Mouse (Mus musculus) liver, embryonic 14.5 days (tissue): ENCODE results near the gene Fn3k. TPM values are rescaled to one million over a fixed set of nuclear protein-coding genes. Genes with fewer than 3 reads are reported as not detected.

Experiments used
- ATAC-seq: fragments of 200-750 bp; cut with Nextera tagmentation; 2 replicates; pipeline ENCODE4 v1.8.0; 2017; ENCODE audit warnings: moderate number of reproducible peaks, mild to moderate bottlenecking, moderate library complexity; ENCODE audit not compliant: insufficient read depth
- DNase-seq, 3 experiments: peaks; one replicate each; pipeline ENCODE4 v3.0.0-alpha.2; 2012 to 2013; ENCODE audit warnings: low read depth in 3 of 3, low spot score in 3 of 3
- H3K27ac ChIP-seq: fragments of 300-500 bp; sonication (generic); 2 replicates; pipeline ENCODE4 v1.5.1; 2014; ENCODE audit warnings: moderate library complexity, mild to moderate bottlenecking, control low read depth, inconsistent platforms
- H3K27me3 ChIP-seq: fragments of 300-500 bp; sonication (generic); 2 replicates; pipeline ENCODE4 v1.6.1; 2014; ENCODE audit warnings: mild to moderate bottlenecking, low read length, moderate library complexity; ENCODE audit not compliant: control insufficient read depth, insufficient read depth
- H3K36me3 ChIP-seq: fragments of 300-500 bp; sonication (generic); replicated peaks from 2 replicates; pipeline ENCODE4 v1.6.1; 2014; ENCODE audit warnings: low read depth; ENCODE audit not compliant: control insufficient read depth, insufficient read depth
- H3K4me1 ChIP-seq, 2 experiments: fragments of 200-500 bp in 1 of 2; fragments of 300-500 bp in 1 of 2; sonication (generic) in 1 of 2; replicated peaks; 2 replicates each; pipeline ENCODE4 v1.6.1; 2012 to 2014; ENCODE audit warnings: antibody characterized with exemption in 1 of 2, inconsistent platforms in 1 of 2, low read length in 1 of 2; ENCODE audit not compliant: control insufficient read depth in 2 of 2, insufficient read depth in 2 of 2
- H3K4me2 ChIP-seq: fragments of 300-500 bp; sonication (generic); 2 replicates; pipeline ENCODE4 v1.6.1; 2014; ENCODE audit warnings: low read depth, mild to moderate bottlenecking, control low read depth, moderate library complexity
- H3K4me3 ChIP-seq, 2 experiments: fragments of 200-500 bp in 1 of 2; fragments of 300-500 bp in 1 of 2; sonication (generic) in 1 of 2; 2 replicates each; pipeline ENCODE4 v1.5.1; 2012 to 2014; ENCODE audit warnings: low read depth in 2 of 2, low read length in 2 of 2, mild to moderate bottlenecking in 2 of 2, control low read depth in 1 of 2, inconsistent platforms in 1 of 2, moderate library complexity in 1 of 2; ENCODE audit not compliant: insufficient read depth in 1 of 2
- H3K9ac ChIP-seq: fragments of 300-500 bp; sonication (generic); replicated peaks from 2 replicates; pipeline ENCODE4 v1.6.1; 2014; ENCODE audit warnings: mild to moderate bottlenecking, control low read depth, moderate library complexity
- H3K9me3 ChIP-seq: fragments of 300-500 bp; sonication (generic); 2 replicates; pipeline ENCODE4 v1.6.1; 2016; ENCODE audit warnings: low read length, mixed read lengths; ENCODE audit not compliant: control insufficient read depth
- CTCF ChIP-seq: IDR thresholded peaks from 2 replicates; pipeline ENCODE4 v1.5.1; 2016; ENCODE audit warnings: antibody characterized with exemption, low read depth, control low read depth
- EP300 ChIP-seq: IDR thresholded peaks from 2 replicates; pipeline ENCODE4 v1.6.1; 2016; ENCODE audit warnings: antibody characterized with exemption, low read depth
- WGBS: fragments of 180-500 bp; shearing (Covaris S2); extraction: QIAGEN DNeasy Blood & Tissue Kit; methylation state at CpG from one replicate; pipeline ENCODE4 v1.1.7; 2014; ENCODE audit not compliant: insufficient replicate concordance; 5-methylcytosine and 5-hydroxymethylcytosine counted together
- polyA plus RNA-seq, 2 experiments: library from polyadenylated mRNA; depleted of rRNA in 1 of 2; stranded (reverse) in 1 of 2; unstranded in 1 of 2; fragments of >200 nt; fragmentation: Nextera tagmentation in 1 of 2; extraction: Ambion mirVana in 1 of 2; gene quantifications; 2 replicates each; pipeline versions ENCODE4 v1.2.1 to v1.2.3; 2012 to 2014

The Fn3k gene
- polyA plus RNA-seq, 2 experiments = 39.9 to 51.4 TPM

DNA sequence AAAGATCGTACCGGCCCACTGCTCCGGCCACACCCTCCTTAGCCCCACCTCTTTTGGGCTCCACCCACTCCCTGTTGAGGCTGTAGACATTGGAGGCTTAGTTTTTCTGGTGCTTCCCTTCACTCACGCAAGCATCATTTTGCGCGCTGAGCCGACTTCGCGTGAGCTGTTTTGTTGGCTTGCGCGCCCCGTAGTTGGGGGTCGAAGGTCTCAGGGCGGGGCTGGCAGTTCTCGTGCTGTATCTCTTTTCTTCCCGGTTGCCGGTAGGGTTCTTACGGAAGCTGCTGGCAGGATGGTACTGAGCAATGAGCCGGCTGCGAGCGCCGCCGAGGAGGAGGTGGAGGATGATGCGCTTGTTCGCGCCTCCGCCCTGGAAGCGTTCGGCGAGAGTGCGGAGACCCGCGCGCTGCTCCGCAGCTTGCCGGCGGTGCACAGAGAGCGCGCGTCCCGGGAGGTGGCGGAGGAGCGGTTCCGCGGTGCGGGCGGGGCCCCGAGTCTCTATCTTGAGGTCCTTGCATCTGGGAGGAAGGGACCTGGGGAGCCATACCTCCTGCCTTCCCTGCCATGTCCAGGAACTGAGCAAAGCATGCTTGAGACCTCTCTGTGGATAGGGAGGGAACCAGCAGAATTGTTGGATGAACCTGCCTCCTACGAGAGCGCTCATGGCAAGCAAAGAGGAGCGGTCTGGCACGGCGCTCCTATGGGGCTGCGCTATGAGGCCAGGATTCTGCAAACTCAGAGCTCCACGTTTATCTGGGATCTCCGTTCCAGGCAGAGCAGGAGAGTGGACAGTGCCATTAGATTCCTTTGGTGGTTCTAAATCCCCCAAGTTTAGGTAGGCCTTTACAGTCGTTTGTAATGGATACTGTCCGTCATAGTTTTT is 17.3 kb downstream of the Fn3k start, which contains the start of gene Tbcd:
Tbcd (plus strand) TSS at position 197 of the 883 bp plus-strand sequence.
- Histone ChIP-seq H3K27ac (peak within 1 kb of the TSS; percentile 79), H3K4me1 (peaks cover 16 to 18% of the 10 kb centered on the region in 2 experiments), H3K9ac (peak within 1 kb of the TSS; percentile 73), H3K4me3 (peak within 1 kb of the TSS; percentile 75 to 76), H3K4me2 (peak within 1 kb of the TSS; percentile 84), H3K36me3 (peaks cover 25% of the 10 kb centered on the region), H3K9me3 (no peaks in the 10 kb centered on the region), H3K27me3 (no peaks in the 10 kb centered on the region; the same call in 1 of the 2 replicates)
- TF ChIP-seq CTCF (no peak; the same call in 1 of the 2 replicates), EP300 (no peak)
- peak; percentile 85 to 92 (median 89) for DNase-seq
- under 1% methylated on average over 58 of the region's 58 CpGs for WGBS
- peak; percentile 93 for ATAC-seq

DNA sequence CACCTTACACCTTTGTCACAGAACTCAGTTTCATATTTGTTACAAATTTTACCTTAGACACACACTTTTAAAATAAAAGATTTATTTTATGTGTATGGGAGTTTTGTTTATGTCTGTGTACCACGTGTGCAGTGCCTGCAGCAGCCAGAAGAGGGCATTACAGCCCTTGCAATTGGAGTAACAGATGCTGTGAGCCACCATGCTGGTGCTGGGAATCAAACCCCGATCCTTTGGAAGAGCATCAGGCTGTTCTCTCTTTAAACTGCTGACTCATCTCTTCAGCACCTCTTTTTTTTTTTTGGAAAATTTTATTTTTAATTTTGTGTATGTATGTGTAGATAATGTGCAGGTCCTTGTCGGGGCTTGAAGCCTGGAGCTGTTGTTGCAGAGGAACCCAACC is 23.2 kb downstream of the Fn3k start:
- ATAC-seq (no peak), DNase-seq (no peak)
- no peak overlapping the region for H3K9ac ChIP-seq
- H3K4me3 ChIP-seq = no peak overlapping the region
- TF ChIP-seq EP300 (no peak), CTCF (peak; percentile 65)
- peaks cover 43% of the 10 kb centered on the region for H3K36me3 ChIP-seq
- no peaks in the 10 kb centered on the region for H3K27me3 ChIP-seq
- no peak overlapping the region for H3K4me2 ChIP-seq
- H3K9me3 ChIP-seq = no peaks in the 10 kb centered on the region; the same call in 1 of the 2 replicates
- H3K4me1 ChIP-seq = peaks cover 5 to 6% of the 10 kb centered on the region in 2 experiments
- H3K27ac ChIP-seq = no peak overlapping the region
- 83% methylated on average over 3 of the region's 3 CpGs for WGBS

DNA sequence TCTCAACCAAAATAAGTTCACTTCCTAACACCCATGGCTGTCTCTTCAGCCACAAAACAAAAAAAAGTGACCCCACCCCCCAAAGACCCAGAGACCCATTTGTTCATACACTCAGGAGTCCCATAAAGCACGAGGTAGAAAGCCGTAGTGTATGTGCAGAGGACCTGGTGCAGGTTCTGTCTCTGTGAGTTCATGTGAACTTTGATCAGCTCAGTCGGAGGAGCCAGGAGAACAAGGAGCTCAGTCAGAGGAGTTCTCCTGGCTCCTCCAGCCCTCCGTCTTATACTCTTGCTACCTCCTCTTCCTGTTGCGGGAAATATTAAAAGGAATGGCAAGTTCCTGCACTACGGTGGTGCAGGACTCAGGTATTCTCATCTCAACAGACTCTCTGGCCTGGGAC is 32.7 kb downstream of the Fn3k start:
- H3K36me3 ChIP-seq = peaks cover 15% of the 10 kb centered on the region
- whole genome bisulfite sequencing = 84% methylated on average over 6 of the region's 6 CpGs
- ATAC-seq = no peak
- no peaks in the 10 kb centered on the region for H3K27me3 ChIP-seq
- no peak overlapping the region for H3K27ac ChIP-seq
- no peak overlapping the region for H3K4me2 ChIP-seq
- no peak overlapping the region for H3K9ac ChIP-seq
- no peak overlapping the region for H3K4me3 ChIP-seq
- TF ChIP-seq CTCF (no peak), EP300 (no peak)
- no peaks in the 10 kb centered on the region for H3K4me1 ChIP-seq
- H3K9me3 ChIP-seq = no peaks in the 10 kb centered on the region
- no peak for DNase-seq

DNA sequence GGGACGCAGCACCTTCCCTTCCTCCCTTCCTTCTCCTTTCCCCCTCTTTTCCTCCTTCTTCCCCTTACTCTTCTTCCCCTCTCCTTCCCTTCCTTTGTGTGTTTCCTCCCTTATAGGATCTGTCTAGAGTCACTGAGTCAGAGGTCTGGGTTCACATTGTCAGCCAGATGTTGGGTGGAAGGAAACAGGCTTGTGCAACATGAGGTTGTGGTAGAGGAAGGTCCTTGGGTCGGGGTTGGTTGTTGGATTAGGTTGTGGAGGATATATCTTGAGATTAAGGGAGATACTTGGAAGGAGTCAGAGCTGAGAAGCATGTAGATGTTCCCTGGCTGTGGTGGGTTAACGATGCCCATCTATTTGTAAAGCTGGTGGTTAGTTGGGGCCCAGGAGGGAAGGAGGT is 40.1 kb downstream of the Fn3k start:
- Histone ChIP-seq H3K9me3 (no peaks in the 10 kb centered on the region), H3K4me3 (no peak overlapping the region), H3K27me3 (no peaks in the 10 kb centered on the region), H3K4me2 (no peak overlapping the region), H3K27ac (no peak overlapping the region), H3K4me1 (peaks cover 0 to 3% of the 10 kb centered on the region in 2 experiments; a peak in 1 of 4 replicates), H3K9ac (no peak overlapping the region), H3K36me3 (peaks cover 8% of the 10 kb centered on the region)
- ATAC-seq (no peak), DNase-seq (no peak)
- WGBS = 45% methylated on average over 3 of the region's 3 CpGs
- TF ChIP-seq EP300 (no peak), CTCF (no peak)

DNA sequence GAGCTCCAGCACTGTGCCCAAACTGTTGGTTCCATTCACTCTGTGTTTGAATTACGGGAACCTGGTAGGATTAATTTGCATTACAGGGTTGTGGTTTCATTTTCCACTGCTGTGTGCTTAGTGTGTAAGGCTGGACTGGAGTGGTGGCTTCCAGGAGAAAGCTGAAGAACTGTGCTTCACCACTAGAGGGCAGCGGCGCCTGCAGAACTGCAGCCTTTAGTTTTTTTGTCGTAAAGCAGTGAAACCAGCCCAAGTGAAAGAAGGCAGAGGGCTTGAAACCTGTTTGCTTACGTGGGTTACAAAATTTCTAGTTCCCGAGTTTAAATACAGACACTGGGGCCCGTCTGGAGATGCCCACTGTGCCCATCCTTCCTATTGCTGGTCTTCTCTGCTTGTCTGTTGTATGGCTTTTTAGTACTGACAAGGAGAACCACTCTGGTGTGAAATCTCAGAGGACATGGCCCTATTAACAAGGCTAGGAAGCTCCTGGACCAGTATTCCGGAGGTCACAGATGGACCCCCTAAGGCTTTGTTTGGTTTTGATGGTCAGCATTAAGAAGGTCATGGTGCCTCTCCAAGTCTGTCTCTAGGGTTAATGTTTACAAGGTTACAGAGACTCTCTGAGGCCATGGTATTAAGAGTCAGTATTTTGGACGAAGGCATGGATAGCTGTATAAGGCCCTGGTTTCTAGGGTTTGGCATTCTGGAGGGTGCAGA is 41.1 kb downstream of the Fn3k start:
- peaks cover 0 to 3% of the 10 kb centered on the region in 2 experiments; a peak in 1 of 4 replicates for H3K4me1 ChIP-seq
- ATAC-seq = peak; percentile 45; the same call in 1 of the 2 replicates
- TF ChIP-seq CTCF = peak; percentile 94
- TF ChIP-seq EP300 = no peak
- peaks cover 8% of the 10 kb centered on the region for H3K36me3 ChIP-seq
- no peak overlapping the region for H3K4me2 ChIP-seq
- no peaks in the 10 kb centered on the region for H3K9me3 ChIP-seq
- DNase-seq = peak; percentile 39 to 52 (median 47)
- 25% methylated on average over 9 of the region's 9 CpGs for WGBS
- H3K4me3 ChIP-seq = no peak overlapping the region
- no peak overlapping the region for H3K9ac ChIP-seq
- H3K27me3 ChIP-seq = no peaks in the 10 kb centered on the region
- H3K27ac ChIP-seq = no peak overlapping the region
